Mouse (Mus musculus) neutrophil, adult 83 days (primary cell): ENCODE data around the gene Dst. TPM values are rescaled to one million over a fixed set of nuclear protein-coding genes. Genes with fewer than 3 reads are reported as not detected.

Source experiments
- total RNA-seq, 2 experiments: library from RNA; stranded (reverse); gene quantifications; one replicate each; pipeline ENCODE4 v1.2.4; 2023

The Dst gene
- 1 to 10 TPM; 2.0 to 3.4 TPM for total RNA-seq

GRCm38 (mm10) chr1:33908191-33908962, at the start of gene Dst:
Gene Dst, plus strand, starts transcription at chr1:33908225.

GRCm38 (mm10) chr1:33907421-33908190, 419 bp upstream of the Dst start, which contains the start of gene Bend6:
Gene Bend6, minus strand, starts transcription at chr1:33907816.

Other genes with a start within 250 kb of the Dst start
- 10 to 100 TPM; 21.6 to 22.4 TPM for gene Prim2, start 238.4 kb upstream of the Dst start, total RNA-seq
- 10 to 100 TPM in 1 of 2 experiments, 1 to 10 TPM in 1; 6.0 to 11.7 TPM for gene Rab23, start 188.3 kb upstream of the Dst start, total RNA-seq
- gene Bag2, start 150.4 kb upstream of the Dst start, total RNA-seq: 1 to 10 TPM; 3.6 to 5.0 TPM
- 10 to 100 TPM; 15.1 to 17.3 TPM for gene Zfp451, start 93.6 kb upstream of the Dst start, total RNA-seq
- gene Bend6, start 409 bp upstream of the Dst start, total RNA-seq: under 1 TPM in 1 of 2 experiments, not detected in 1; 0.46 TPM